Mouse (Mus musculus) stomach, postnatal 0 days (tissue): ENCODE results near the gene Rbks.

Experiments
- CTCF ChIP-seq: IDR thresholded peaks from 2 replicates; pipeline ENCODE4 v1.5.1; 2016; ENCODE audit warnings: antibody characterized with exemption, low read depth, mild to moderate bottlenecking, moderate library complexity
- EP300 ChIP-seq: optimal IDR thresholded peaks from 2 replicates; pipeline ENCODE3; 2016; ENCODE audit warnings: antibody characterized with exemption

DNA sequence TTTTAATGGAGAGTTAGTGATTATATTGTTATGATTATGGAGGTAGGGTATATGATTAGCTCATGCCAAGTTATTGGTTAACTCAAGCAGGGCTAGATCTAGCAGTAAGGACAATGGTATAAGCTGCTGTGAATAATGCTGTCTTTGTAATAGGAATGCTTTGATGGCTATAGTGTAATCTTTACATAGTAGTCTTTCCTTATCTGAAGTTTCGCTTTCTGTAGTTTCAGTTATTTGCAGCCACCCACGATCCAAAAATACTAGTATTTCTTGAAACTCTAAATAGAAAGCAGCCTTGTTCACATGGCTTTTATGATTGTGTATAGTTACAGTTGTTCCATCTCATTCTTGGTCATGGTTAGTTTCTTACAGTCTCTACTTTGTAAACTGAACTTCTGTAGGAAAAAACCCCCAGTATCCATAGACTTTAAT is 15.9 kb upstream of the Rbks start:
- TF ChIP-seq CTCF, result no peak
- no peak for TF ChIP-seq EP300
